25 mouse cellular contexts compared by ENCODE assay signal in the genomic region with DNA sequence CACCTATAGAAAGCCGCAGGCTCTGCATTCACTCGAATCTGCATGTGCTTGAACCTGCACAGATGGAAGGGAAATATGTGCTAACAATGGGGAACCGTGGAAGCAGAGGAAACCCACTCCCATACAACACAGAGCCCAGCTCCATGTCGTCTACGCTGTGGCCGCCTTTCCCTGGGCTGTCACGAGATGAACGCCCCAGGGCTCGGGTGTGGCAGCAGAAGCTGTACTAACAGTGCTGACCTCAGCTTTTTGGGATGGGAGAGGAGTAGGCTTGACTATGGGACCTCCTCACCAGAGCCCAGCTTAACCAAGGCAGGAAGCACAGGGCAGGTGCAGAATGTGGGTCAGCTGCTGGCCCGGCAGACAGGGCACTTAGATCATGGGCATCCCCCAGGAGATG. TPM values are rescaled to one million over a fixed set of nuclear protein-coding genes. Genes with fewer than 3 reads are reported as not detected.
"Had no signal": no experiment of that assay in that cellular context is flagged by ENCODE, and none has a peak within 500 bp of the region (broad histone marks: within the 10 kb centered on the region; RNA-seq: fewer than 3 reads in every experiment).

No protein-coding gene starts in this region.

- H3K4me3 ChIP-seq: lung, embryonic 15.5 days; megakaryocyte, embryonic 14.5 days; midbrain, embryonic 13.5 days; midbrain, embryonic 15.5 days; neural tube, embryonic 12.5 days; stomach, embryonic 15.5 days had no signal

- H3K9me3 ChIP-seq: lung, embryonic 15.5 days; megakaryocyte, embryonic 14.5 days; midbrain, embryonic 13.5 days; midbrain, embryonic 15.5 days; neural tube, embryonic 12.5 days; stomach, embryonic 15.5 days had no signal

- H3K9ac ChIP-seq: lung, embryonic 15.5 days; midbrain, embryonic 13.5 days; midbrain, embryonic 15.5 days; neural tube, embryonic 12.5 days; stomach, embryonic 15.5 days had no signal

- H3K36me3 ChIP-seq: lung, embryonic 15.5 days; midbrain, embryonic 15.5 days had no signal

- H3K4me1 ChIP-seq: lung, embryonic 15.5 days; neural tube, embryonic 12.5 days; stomach, embryonic 15.5 days had no signal

- DNase-seq: lung, adult 2 months; lung, postnatal 14 days; lung, postnatal 36 days; right cerebral cortex, postnatal 14 days; thymus, adult 2 months; thymus, postnatal 25 days; thymus, postnatal 4 days had no signal

- H3K4me2 ChIP-seq: lung, embryonic 15.5 days; midbrain, embryonic 11.5 days; midbrain, embryonic 13.5 days; midbrain, embryonic 15.5 days; neural tube, embryonic 12.5 days; stomach, embryonic 15.5 days had no signal

- H3K27me3 ChIP-seq: lung, embryonic 15.5 days; megakaryocyte, embryonic 14.5 days; midbrain, embryonic 13.5 days; midbrain, embryonic 15.5 days; neural tube, embryonic 12.5 days; stomach, embryonic 15.5 days had no signal

- ATAC-seq: lung, postnatal 0 days; midbrain, embryonic 13.5 days; midbrain, embryonic 15.5 days had no signal

- H3K27ac ChIP-seq: lung, embryonic 15.5 days; macrophage; midbrain, embryonic 13.5 days; midbrain, embryonic 15.5 days; neural tube, embryonic 12.5 days; stomach, embryonic 15.5 days; stomach, postnatal 0 days had no signal

RNA-seq across cellular contexts. Expression of a gene that starts 29.1 kb away (rescaled TPM):
- total RNA-seq: megakaryocyte progenitor cell, adult 5-6 weeks; midbrain, postnatal 0 days; monocyte, adult 5-6 weeks; neutrophil, adult 5-6 weeks had no signal
- polyA plus RNA-seq: liver, embryonic 16.5 days; lung, adult 2 months; lung, postnatal 0 days; macrophage; midbrain, embryonic 13.5 days; midbrain, postnatal 0 days; neural tube, embryonic 12.5 days; neural tube, embryonic 14.5 days; spleen, adult 2 months; stomach, embryonic 15.5 days; stomach, postnatal 0 days; urinary bladder, adult 2 months had no signal

RNA-seq across cellular contexts. Expression of a gene that starts 42.2 kb away (rescaled TPM):
- total RNA-seq: megakaryocyte progenitor cell, adult 5-6 weeks; monocyte, adult 5-6 weeks; neutrophil, adult 5-6 weeks had no signal
- polyA plus RNA-seq: liver, embryonic 16.5 days; lung, adult 2 months; lung, embryonic 15.5 days; lung, postnatal 0 days; macrophage; spleen, adult 2 months; stomach, embryonic 15.5 days; stomach, postnatal 0 days had no signal
